Mouse (Mus musculus): ENCODE results near the gene Grik5.
A peak's percentile ranks its signal among the peaks of the same experiment; 100 is the strongest.

Gene Grik5

GRCm38 (mm10) chr7:25071979-25072715 is at the start of gene Grik5, which contains the start of gene Zfp574:
Gene Grik5, minus strand, starts transcription at chr7:25072346.
Gene Zfp574, plus strand, starts transcription at chr7:25072567.
- peak in 1 of 2 experiments; percentile 50 for DNase-seq

GRCm38 (mm10) chr7:25121240-25121786 is 49.2 kb upstream of the Grik5 start:
- no peak for DNase-seq

GRCm38 (mm10) chr7:25120061-25120834 is 48.1 kb upstream of the Grik5 start:
- DNase-seq = peak in 1 of 2 experiments; percentile 23

GRCm38 (mm10) chr7:25112956-25113603 is 40.9 kb upstream of the Grik5 start:
- DNase-seq = no peak

GRCm38 (mm10) chr7:25112178-25112955 is 40.2 kb upstream of the Grik5 start:
- DNase-seq = no peak

- DNase-seq = no peak
Measured at GRCm38 (mm10) chr7:25110336-25110735, 38.2 kb upstream of the Grik5 start.

- no peak for DNase-seq
Measured at GRCm38 (mm10) chr7:25109355-25109754, 37.2 kb upstream of the Grik5 start.

GRCm38 (mm10) chr7:25106790-25107502 is 34.8 kb upstream of the Grik5 start:
- peak in 1 of 2 experiments; percentile 8 for DNase-seq

GRCm38 (mm10) chr7:25105411-25106160 is 33.4 kb upstream of the Grik5 start:
- DNase-seq = peak; percentile 75 to 78

- no peak for DNase-seq
Measured at GRCm38 (mm10) chr7:25099581-25099980, 27.4 kb upstream of the Grik5 start.

- no peak for DNase-seq
Measured at GRCm38 (mm10) chr7:25098169-25098568, 26.0 kb upstream of the Grik5 start.

GRCm38 (mm10) chr7:25089875-25090274 is 17.7 kb upstream of the Grik5 start:
- no peak for DNase-seq

GRCm38 (mm10) chr7:25088968-25089367 is 16.8 kb upstream of the Grik5 start:
- DNase-seq = no peak

- DNase-seq = no peak
Measured at GRCm38 (mm10) chr7:25088531-25088930, 16.4 kb upstream of the Grik5 start.

- no peak for DNase-seq
Measured at GRCm38 (mm10) chr7:25087972-25088371, 15.8 kb upstream of the Grik5 start.

GRCm38 (mm10) chr7:25087256-25087912 is 15.2 kb upstream of the Grik5 start:
- DNase-seq = no peak

GRCm38 (mm10) chr7:25086656-25087055 is 14.5 kb upstream of the Grik5 start:
- no peak for DNase-seq

GRCm38 (mm10) chr7:25084621-25085020 is 12.5 kb upstream of the Grik5 start:
- no peak for DNase-seq

GRCm38 (mm10) chr7:25082510-25082909 is 10.4 kb upstream of the Grik5 start:
- DNase-seq = peak in 1 of 2 experiments; percentile 44

GRCm38 (mm10) chr7:25080431-25080830 is 8.3 kb upstream of the Grik5 start:
- no peak for DNase-seq

All from kidney, postnatal 25 days (tissue).